Mouse (Mus musculus): ENCODE measurements at regions not wholly inside any gene's neighbourhood (a gene's known extent, or its start where the extent isn't known, plus 50 kb on each side); places are given as distances from the start of the nearest gene placed in this dataset.

GRCm38 (mm10) chr8:34326614-34326965, 215.1 kb upstream of the Gm10131 start:
- no peak for ATAC-seq (ENCODE audit: low FRiP score, low TSS enrichment)
- H3K4me1 ChIP-seq (replicated peaks; ENCODE audit: control insufficient read depth, insufficient read depth) = no peaks in the 10 kb centered on the region
- H3K27me3 ChIP-seq (ENCODE audit: control insufficient read depth, insufficient read depth, low read length) = no peaks in the 10 kb centered on the region
- H3K9ac ChIP-seq (ENCODE audit: low read length) = no peak overlapping the region
- 13% methylated on average over 15 of the region's 15 CpGs for WGBS
- no peak for TF ChIP-seq EP300 (optimal IDR thresholded peaks at IDR 0.05)
- TF ChIP-seq CTCF (IDR thresholded peaks at IDR 0.05; ENCODE audit: low read depth) = no peak
- no peak overlapping the region for H3K27ac ChIP-seq (replicated peaks)
- DNase-seq (ENCODE audit: low spot score) = no peak
- H3K4me3 ChIP-seq (ENCODE audit: low read depth, low read length) = no peak overlapping the region
- H3K36me3 ChIP-seq (ENCODE audit: control insufficient read depth, insufficient read depth, low read length) = no peaks in the 10 kb centered on the region
- H3K9me3 ChIP-seq (ENCODE audit: control insufficient read depth, low read length) = no peaks in the 10 kb centered on the region
- H3K4me2 ChIP-seq (replicated peaks; ENCODE audit: low read depth) = peak overlapping the region; percentile 35

DNA sequence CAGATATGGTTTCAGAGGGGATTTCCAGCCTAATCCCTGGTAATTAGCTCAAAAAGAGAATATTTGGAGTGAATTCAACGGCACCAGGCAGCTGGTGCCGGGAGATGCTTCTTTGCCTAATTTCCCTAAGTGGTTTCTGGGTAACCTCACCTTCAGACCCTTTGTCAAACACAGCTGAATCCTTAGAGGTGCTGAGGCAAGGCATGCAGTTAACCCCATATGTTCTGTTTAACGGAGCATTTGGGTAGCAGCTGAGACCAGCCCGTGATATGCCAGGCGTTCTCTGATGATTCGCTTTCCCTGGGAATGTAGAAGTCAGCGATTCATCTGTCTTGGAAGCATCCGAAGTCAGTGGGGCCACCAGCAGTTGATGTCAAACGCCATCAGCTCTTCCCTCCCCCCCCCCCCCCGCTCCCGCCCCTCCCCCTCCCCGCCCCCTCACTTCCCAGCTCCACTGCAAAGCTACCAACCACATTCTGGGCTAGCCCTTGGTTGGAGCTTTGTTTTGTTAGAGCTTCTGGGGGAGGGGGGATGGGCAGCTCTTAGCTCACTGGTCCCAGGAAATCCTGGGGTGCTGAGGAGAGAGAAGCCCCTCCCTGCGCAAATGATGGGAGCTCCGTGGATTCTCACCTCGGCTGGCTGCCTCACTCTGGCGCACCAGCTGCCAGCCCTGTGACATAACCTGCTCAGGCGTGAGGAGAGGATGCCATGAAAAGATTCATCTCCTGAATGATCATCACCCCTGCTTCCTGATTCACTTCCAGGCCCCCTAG, 214.5 kb upstream of the Gm10131 start:
- Histone ChIP-seq H3K9me3 (ENCODE audit: control insufficient read depth, low read length) (no peaks in the 10 kb centered on the region), H3K27me3 (ENCODE audit: control insufficient read depth, insufficient read depth, low read length) (no peaks in the 10 kb centered on the region), H3K4me1 (replicated peaks; ENCODE audit: control insufficient read depth, insufficient read depth) (no peaks in the 10 kb centered on the region), H3K9ac (ENCODE audit: low read length) (no peak overlapping the region), H3K4me3 (ENCODE audit: low read depth, low read length) (no peak overlapping the region), H3K36me3 (ENCODE audit: control insufficient read depth, insufficient read depth, low read length) (no peaks in the 10 kb centered on the region), H3K27ac (replicated peaks) (no peak overlapping the region), H3K4me2 (replicated peaks; ENCODE audit: low read depth) (peak overlapping the region; percentile 35)
- no peak for ATAC-seq (ENCODE audit: low FRiP score, low TSS enrichment)
- WGBS = 5% methylated on average over 14 of the region's 17 CpGs
- TF ChIP-seq EP300 (optimal IDR thresholded peaks at IDR 0.05) (no peak), CTCF (IDR thresholded peaks at IDR 0.05; ENCODE audit: low read depth) (no peak)
- DNase-seq (ENCODE audit: low spot score) = peak; percentile 18

- ATAC-seq (ENCODE audit: low FRiP score, low TSS enrichment) = no peak
- Histone ChIP-seq H3K27me3 (ENCODE audit: control insufficient read depth, insufficient read depth, low read length) (no peaks in the 10 kb centered on the region), H3K27ac (replicated peaks) (no peak overlapping the region), H3K4me3 (ENCODE audit: low read depth, low read length) (no peak overlapping the region), H3K4me1 (replicated peaks; ENCODE audit: control insufficient read depth, insufficient read depth) (no peaks in the 10 kb centered on the region), H3K4me2 (replicated peaks; ENCODE audit: low read depth) (no peak overlapping the region), H3K9me3 (ENCODE audit: control insufficient read depth, low read length) (no peaks in the 10 kb centered on the region), H3K36me3 (ENCODE audit: control insufficient read depth, insufficient read depth, low read length) (no peaks in the 10 kb centered on the region), H3K9ac (ENCODE audit: low read length) (no peak overlapping the region)
- WGBS = 51% methylated on average over 6 of the region's 6 CpGs
- TF ChIP-seq CTCF (IDR thresholded peaks at IDR 0.05; ENCODE audit: low read depth) = no peak
- no peak for TF ChIP-seq EP300 (optimal IDR thresholded peaks at IDR 0.05)
- DNase-seq (ENCODE audit: low spot score) = no peak
Measured at GRCm38 (mm10) chr8:34320158-34320587, 208.6 kb upstream of the Gm10131 start.

DNA sequence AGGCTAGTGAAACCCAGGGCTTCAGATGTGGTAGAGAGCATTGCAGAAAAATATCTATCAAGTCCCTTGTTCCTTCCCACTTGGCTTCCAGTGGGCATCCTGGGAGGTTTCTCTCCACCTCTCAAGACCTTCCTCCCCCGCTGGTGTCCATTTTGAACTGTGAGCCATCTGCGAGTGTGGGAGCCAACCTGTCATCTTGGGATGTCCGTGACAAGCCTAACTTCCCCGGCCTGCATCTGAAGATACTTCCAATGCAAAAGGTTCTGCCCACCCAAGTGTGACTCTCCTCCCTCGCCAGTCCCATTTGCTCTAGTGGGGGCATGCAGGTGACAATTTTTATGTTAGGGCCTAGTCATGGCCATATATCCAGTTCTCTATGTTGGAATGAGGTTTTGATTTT, 208.2 kb upstream of the Gm10131 start:
- ATAC-seq (ENCODE audit: low FRiP score, low TSS enrichment) = no peak
- Histone ChIP-seq H3K9ac (ENCODE audit: low read length) (no peak overlapping the region), H3K4me3 (ENCODE audit: low read depth, low read length) (no peak overlapping the region), H3K36me3 (ENCODE audit: control insufficient read depth, insufficient read depth, low read length) (no peaks in the 10 kb centered on the region), H3K4me1 (replicated peaks; ENCODE audit: control insufficient read depth, insufficient read depth) (no peaks in the 10 kb centered on the region), H3K9me3 (ENCODE audit: control insufficient read depth, low read length) (no peaks in the 10 kb centered on the region), H3K4me2 (replicated peaks; ENCODE audit: low read depth) (no peak overlapping the region), H3K27ac (replicated peaks) (no peak overlapping the region), H3K27me3 (ENCODE audit: control insufficient read depth, insufficient read depth, low read length) (no peaks in the 10 kb centered on the region)
- DNase-seq (ENCODE audit: low spot score) = no peak
- TF ChIP-seq EP300 (optimal IDR thresholded peaks at IDR 0.05) = no peak
- TF ChIP-seq CTCF (IDR thresholded peaks at IDR 0.05; ENCODE audit: low read depth) = no peak
- 88% methylated on average over 5 of the region's 5 CpGs for WGBS

- DNase-seq (ENCODE audit: low spot score) = no peak
- H3K9ac ChIP-seq (ENCODE audit: low read length) = no peak overlapping the region
- no peaks in the 10 kb centered on the region for H3K9me3 ChIP-seq (ENCODE audit: control insufficient read depth, low read length)
- H3K4me1 ChIP-seq (replicated peaks; ENCODE audit: control insufficient read depth, insufficient read depth) = no peaks in the 10 kb centered on the region
- no peak overlapping the region for H3K27ac ChIP-seq (replicated peaks)
- no peaks in the 10 kb centered on the region for H3K36me3 ChIP-seq (ENCODE audit: control insufficient read depth, insufficient read depth, low read length)
- H3K4me2 ChIP-seq (replicated peaks; ENCODE audit: low read depth) = no peak overlapping the region
- H3K4me3 ChIP-seq (ENCODE audit: low read depth, low read length) = no peak overlapping the region
- ATAC-seq (ENCODE audit: low FRiP score, low TSS enrichment) = no peak
- TF ChIP-seq EP300 (optimal IDR thresholded peaks at IDR 0.05) (no peak), CTCF (IDR thresholded peaks at IDR 0.05; ENCODE audit: low read depth) (no peak)
- H3K27me3 ChIP-seq (ENCODE audit: control insufficient read depth, insufficient read depth, low read length) = no peaks in the 10 kb centered on the region
Measured at GRCm38 (mm10) chr8:34315233-34315632, 203.7 kb upstream of the Gm10131 start.

Measured in stomach, postnatal 0 days (tissue).